Mouse (Mus musculus) embryonic fibroblast, embryonic 13.5 days (primary cell): ENCODE measurements around the gene Rnf114.

Source experiments
- CTCF ChIP-seq: IDR thresholded peaks from 2 replicates; pipeline ENCODE4 v1.5.1; 2011; ENCODE audit warnings: mild to moderate bottlenecking, control low read depth, low read length, moderate library complexity, borderline replicate concordance; ENCODE audit not compliant: insufficient read depth
- POLR2A ChIP-seq: IDR thresholded peaks from 2 replicates; pipeline ENCODE4 v1.6.1; 2011; ENCODE audit warnings: low read depth, mild to moderate bottlenecking, control low read depth, low read length, moderate library complexity

- TF ChIP-seq CTCF (no peak), POLR2A (no peak)
Measured at GRCm38 (mm10) chr2:167443411-167444193, 48.8 kb upstream of the Rnf114 start.
